Mouse (Mus musculus): ENCODE data around the gene Gm42420. TPM values are rescaled to one million over a fixed set of nuclear protein-coding genes. Genes with fewer than 3 reads are reported as not detected.

Gene Gm42420
- polyA plus RNA-seq (2016; fragmentation: Nextera tagmentation; extraction: Ambion mirVana), result 0.74 TPM in 1 of 2 replicates, not detected in the other

GRCm38 (mm10) chr6:39585517-39585916, at the start of gene Gm42420:
TSS of gene Gm42420 (plus strand) at chr6:39585753.
- Histone ChIP-seq H3K4me1 (no peaks in the 10 kb centered on the region), H3K27ac (no peak within 1 kb of the TSS), H3K36me3 (replicated peaks) (peaks cover 72% of the 10 kb centered on the region), H3K4me3 (no peak within 1 kb of the TSS), H3K27me3 (ENCODE audit: poor library complexity, severe bottlenecking) (no peaks in the 10 kb centered on the region), H3K9me3 (no peaks in the 10 kb centered on the region)
- WGBS, result 89% methylated on average over 6 of the region's 6 CpGs
- no peak for DNase-seq (ENCODE audit: extremely low spot score, low spot score)

GRCm38 (mm10) chr6:39536621-39537020, 48.9 kb upstream of the Gm42420 start:
- H3K27me3 ChIP-seq (ENCODE audit: poor library complexity, severe bottlenecking), result no peaks in the 10 kb centered on the region
- H3K27ac ChIP-seq, result no peak overlapping the region
- no peak overlapping the region for H3K4me3 ChIP-seq
- H3K9me3 ChIP-seq, result peaks cover 4% of the 10 kb centered on the region; the same call in 1 of the 2 replicates
- WGBS, result 71% methylated on average over 1 of the region's 1 CpGs
- H3K36me3 ChIP-seq (replicated peaks), result peaks cover 23% of the 10 kb centered on the region
- no peak for DNase-seq (ENCODE audit: extremely low spot score, low spot score)
- H3K4me1 ChIP-seq, result peaks cover 33% of the 10 kb centered on the region

DNA sequence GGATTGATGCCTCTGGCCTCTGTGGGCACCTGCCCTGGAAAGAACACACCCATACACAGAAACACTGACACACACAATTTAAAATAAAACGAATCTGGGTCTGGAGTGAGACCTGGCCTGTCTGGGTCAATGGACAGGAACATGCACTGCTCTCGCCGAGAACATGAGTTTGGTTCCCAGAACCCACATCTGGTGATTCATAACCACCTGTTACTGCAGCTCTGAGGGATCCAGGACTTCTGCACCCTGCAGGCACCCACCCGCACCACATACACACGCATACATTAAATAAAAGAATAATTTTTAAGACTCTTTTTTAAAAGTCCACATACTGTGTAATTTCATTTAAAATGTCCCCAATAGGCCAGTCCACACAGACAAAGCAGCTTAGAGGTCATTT, 48.3 kb upstream of the Gm42420 start:
- H3K27me3 ChIP-seq (ENCODE audit: poor library complexity, severe bottlenecking), result no peaks in the 10 kb centered on the region
- no peak overlapping the region for H3K4me3 ChIP-seq
- peaks cover 35% of the 10 kb centered on the region for H3K4me1 ChIP-seq
- no peak overlapping the region for H3K27ac ChIP-seq
- 98% methylated on average over 5 of the region's 5 CpGs for WGBS
- peaks cover 23% of the 10 kb centered on the region for H3K36me3 ChIP-seq (replicated peaks)
- DNase-seq (ENCODE audit: extremely low spot score, low spot score), result no peak
- H3K9me3 ChIP-seq, result peaks cover 4% of the 10 kb centered on the region; the same call in 1 of the 2 replicates

DNA sequence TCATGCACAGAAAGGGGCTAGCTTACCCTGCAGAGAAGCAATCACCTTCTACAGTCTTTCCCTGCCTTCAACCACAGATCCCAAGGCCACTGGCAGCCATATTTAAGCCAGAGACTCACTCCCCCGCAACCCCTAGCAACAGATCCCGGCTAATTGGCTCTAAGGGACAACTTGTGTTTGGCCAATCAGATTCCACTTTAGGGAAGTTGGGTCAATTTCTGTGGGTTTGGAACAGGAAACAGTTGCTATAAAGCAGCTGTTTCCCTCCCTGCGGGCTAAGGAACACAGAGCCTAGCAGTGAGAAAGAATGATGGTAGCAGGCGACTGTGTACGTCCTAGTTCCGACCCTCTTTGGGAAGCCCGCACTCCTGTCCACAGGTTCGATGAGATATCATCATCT, 47.3 kb upstream of the Gm42420 start:
- Histone ChIP-seq H3K27me3 (ENCODE audit: poor library complexity, severe bottlenecking) (no peaks in the 10 kb centered on the region), H3K4me3 (no peak overlapping the region), H3K9me3 (peaks cover 4% of the 10 kb centered on the region; the same call in 1 of the 2 replicates), H3K27ac (0 out of 2 replicates have a peak overlapping the region, but pooled peaks have one; percentile 7), H3K4me1 (peaks cover 44% of the 10 kb centered on the region), H3K36me3 (replicated peaks) (peaks cover 16% of the 10 kb centered on the region)
- 86% methylated on average over 8 of the region's 8 CpGs for WGBS
- no peak for DNase-seq (ENCODE audit: extremely low spot score, low spot score)

DNA sequence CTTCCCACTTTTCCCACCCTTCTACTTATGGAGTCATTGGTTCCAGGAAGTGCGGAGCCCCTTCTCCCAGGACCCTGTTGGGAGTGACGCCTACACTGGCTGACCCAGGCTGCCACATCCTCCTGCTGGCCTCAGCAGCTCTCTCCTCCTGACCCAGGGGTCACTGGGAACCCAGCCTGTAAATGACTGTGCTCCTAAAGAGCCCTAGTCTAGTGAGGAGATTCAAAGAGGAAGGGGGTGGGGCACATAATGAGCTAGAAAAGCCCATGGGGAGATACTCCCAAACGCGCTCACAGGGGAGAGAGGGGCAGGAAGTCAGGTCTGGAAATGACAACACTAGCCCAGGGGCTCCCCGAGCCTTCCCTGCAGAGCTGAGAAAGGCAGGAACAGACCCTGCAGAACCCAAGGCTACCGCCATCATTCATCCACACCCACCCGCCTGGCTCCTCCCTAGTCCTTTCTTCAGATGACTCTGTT, 45.8 kb upstream of the Gm42420 start:
- Histone ChIP-seq H3K9me3 (no peaks in the 10 kb centered on the region), H3K36me3 (replicated peaks) (peaks cover 5% of the 10 kb centered on the region), H3K27ac (peak overlapping the region; percentile 76), H3K4me3 (peak overlapping the region; percentile 29), H3K27me3 (ENCODE audit: poor library complexity, severe bottlenecking) (no peaks in the 10 kb centered on the region), H3K4me1 (peaks cover 59% of the 10 kb centered on the region)
- no peak for DNase-seq (ENCODE audit: extremely low spot score, low spot score)
- 12% methylated on average over 7 of the region's 7 CpGs for WGBS

DNA sequence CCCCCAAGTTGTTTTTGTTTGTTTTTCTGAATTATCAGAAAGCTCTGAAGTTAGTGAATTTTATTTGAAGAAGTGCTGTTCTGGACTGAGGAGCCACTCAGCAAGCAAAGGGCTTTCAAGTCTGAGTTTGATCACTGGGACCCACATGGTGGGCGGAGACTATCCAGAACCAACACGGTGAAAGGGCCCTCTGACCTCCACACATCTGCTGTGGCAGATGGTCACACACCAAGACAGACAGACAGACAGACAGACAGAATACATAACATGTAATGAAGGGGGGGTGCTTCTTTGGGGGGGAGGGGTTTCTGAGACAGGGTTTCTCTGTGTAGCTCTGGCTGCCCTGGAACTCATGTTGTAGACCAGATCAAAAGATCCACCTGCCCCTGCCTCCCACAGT, 45.0 kb upstream of the Gm42420 start:
- H3K4me1 ChIP-seq, result peaks cover 68% of the 10 kb centered on the region
- H3K4me3 ChIP-seq, result no peak overlapping the region
- no peaks in the 10 kb centered on the region for H3K9me3 ChIP-seq
- no peaks in the 10 kb centered on the region for H3K27me3 ChIP-seq (ENCODE audit: poor library complexity, severe bottlenecking)
- H3K36me3 ChIP-seq (replicated peaks), result peaks cover 2% of the 10 kb centered on the region; the same call in 1 of the 2 replicates
- WGBS, result 58% methylated on average over 2 of the region's 2 CpGs
- DNase-seq (ENCODE audit: extremely low spot score, low spot score), result no peak
- peak overlapping the region; percentile 76 for H3K27ac ChIP-seq

DNA sequence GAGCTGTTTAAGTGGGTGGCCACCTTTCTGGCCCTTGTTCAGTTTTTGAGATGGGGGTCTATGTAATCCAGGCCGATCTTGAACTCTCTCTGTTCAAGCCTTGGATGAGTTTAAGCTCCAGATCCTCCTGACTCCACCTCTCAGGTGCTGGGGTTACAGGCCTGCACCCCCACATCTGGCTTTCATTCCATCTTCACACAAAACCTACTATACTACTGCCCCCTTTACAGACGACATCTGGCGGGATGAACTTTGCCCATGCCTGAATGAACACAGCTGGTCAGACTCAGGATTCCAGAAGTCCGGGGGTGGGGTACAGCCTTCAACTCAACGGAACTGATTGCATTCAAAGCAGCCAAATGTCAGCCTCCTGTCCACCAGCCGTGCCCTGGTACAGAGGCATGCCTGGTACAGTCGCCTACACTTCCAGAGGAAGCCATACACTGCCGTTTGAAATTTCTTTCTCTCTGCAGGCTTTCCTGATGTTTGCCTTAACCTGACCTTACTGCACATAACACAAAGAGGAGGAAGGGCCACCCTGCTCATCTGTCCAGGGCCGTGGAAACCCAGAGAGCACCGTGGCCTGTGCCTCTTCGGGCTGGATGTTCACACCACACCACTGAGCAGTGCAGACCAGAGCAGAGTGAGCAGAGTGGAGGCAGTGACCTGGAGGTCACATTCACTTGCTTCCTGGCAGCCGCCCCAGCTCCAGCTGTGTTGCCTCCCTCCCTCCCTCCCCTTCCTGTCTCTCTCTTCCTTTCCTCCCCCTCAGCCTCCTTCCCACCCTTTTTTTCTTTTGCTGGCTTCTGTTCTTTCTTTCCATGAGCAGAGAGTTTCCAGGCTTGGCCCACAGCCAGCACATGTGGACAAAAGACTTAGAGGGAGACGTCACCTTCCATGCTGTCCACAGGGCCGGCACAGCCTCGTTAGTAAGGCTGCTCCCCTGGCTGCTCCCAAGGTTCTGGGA, 42.6 kb upstream of the Gm42420 start:
- Histone ChIP-seq H3K9me3 (no peaks in the 10 kb centered on the region), H3K27me3 (ENCODE audit: poor library complexity, severe bottlenecking) (no peaks in the 10 kb centered on the region), H3K27ac (peak overlapping the region; percentile 87), H3K4me1 (peaks cover 78% of the 10 kb centered on the region), H3K36me3 (replicated peaks) (peaks cover 22% of the 10 kb centered on the region), H3K4me3 (peak overlapping the region; percentile 21; the same call in 1 of the 2 replicates)
- peak; percentile 60 for DNase-seq (ENCODE audit: extremely low spot score, low spot score)
- WGBS, result 22% methylated on average over 15 of the region's 15 CpGs

- Histone ChIP-seq H3K36me3 (replicated peaks) (peaks cover 32% of the 10 kb centered on the region), H3K4me1 (peaks cover 71% of the 10 kb centered on the region), H3K27me3 (ENCODE audit: poor library complexity, severe bottlenecking) (no peaks in the 10 kb centered on the region), H3K9me3 (no peaks in the 10 kb centered on the region), H3K4me3 (peak overlapping the region; percentile 21; the same call in 1 of the 2 replicates), H3K27ac (peak overlapping the region; percentile 87)
- no peak for DNase-seq (ENCODE audit: extremely low spot score, low spot score)
- WGBS, result 29% methylated on average over 15 of the region's 15 CpGs
Measured at GRCm38 (mm10) chr6:39543769-39544420, 41.7 kb upstream of the Gm42420 start.

- DNase-seq (ENCODE audit: extremely low spot score, low spot score), result no peak
- Histone ChIP-seq H3K36me3 (replicated peaks) (peaks cover 36% of the 10 kb centered on the region), H3K4me3 (no peak overlapping the region), H3K9me3 (no peaks in the 10 kb centered on the region), H3K4me1 (peaks cover 55% of the 10 kb centered on the region), H3K27ac (peak overlapping the region; percentile 87), H3K27me3 (ENCODE audit: poor library complexity, severe bottlenecking) (no peaks in the 10 kb centered on the region)
- WGBS, result 94% methylated on average over 7 of the region's 7 CpGs
Measured at GRCm38 (mm10) chr6:39545474-39545873, 40.1 kb upstream of the Gm42420 start.

DNA sequence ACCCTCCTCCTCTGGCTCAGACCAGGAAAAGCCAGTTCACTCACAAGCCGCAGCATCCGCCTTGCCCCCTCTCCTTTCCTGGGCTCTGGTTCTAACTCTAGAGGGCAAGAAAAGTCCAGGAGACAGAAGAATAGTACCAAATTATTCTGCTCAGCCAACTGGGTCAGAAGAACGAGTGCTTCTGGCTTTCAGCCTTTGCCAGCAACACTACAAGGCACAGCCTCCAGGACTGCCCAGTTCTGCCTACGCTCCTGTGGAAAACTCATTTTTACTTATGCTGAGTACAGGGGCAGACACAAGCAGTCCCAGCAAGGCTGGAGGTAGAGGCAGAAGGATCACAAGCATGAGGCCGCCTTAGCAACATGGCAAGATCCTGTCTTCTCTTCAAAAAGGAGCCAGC, 37.5 kb upstream of the Gm42420 start:
- 85% methylated on average over 5 of the region's 5 CpGs for WGBS
- Histone ChIP-seq H3K27me3 (ENCODE audit: poor library complexity, severe bottlenecking) (no peaks in the 10 kb centered on the region), H3K4me3 (no peak overlapping the region), H3K36me3 (replicated peaks) (peaks cover 57% of the 10 kb centered on the region), H3K27ac (no peak overlapping the region), H3K4me1 (peaks cover 46% of the 10 kb centered on the region), H3K9me3 (no peaks in the 10 kb centered on the region)
- no peak for DNase-seq (ENCODE audit: extremely low spot score, low spot score)

GRCm38 (mm10) chr6:39551981-39552636, 33.4 kb upstream of the Gm42420 start:
- Histone ChIP-seq H3K27ac (peak overlapping the region; percentile 15; the same call in 1 of the 2 replicates), H3K27me3 (ENCODE audit: poor library complexity, severe bottlenecking) (no peaks in the 10 kb centered on the region), H3K36me3 (replicated peaks) (peaks cover 62% of the 10 kb centered on the region), H3K9me3 (no peaks in the 10 kb centered on the region), H3K4me1 (peaks cover 42% of the 10 kb centered on the region), H3K4me3 (no peak overlapping the region)
- no peak for DNase-seq (ENCODE audit: extremely low spot score, low spot score)
- WGBS, result 74% methylated on average over 8 of the region's 8 CpGs

GRCm38 (mm10) chr6:39554888-39555647, 30.5 kb upstream of the Gm42420 start:
- Histone ChIP-seq H3K27ac (peak overlapping the region; percentile 100; the same call in 1 of the 2 replicates), H3K9me3 (no peaks in the 10 kb centered on the region), H3K27me3 (ENCODE audit: poor library complexity, severe bottlenecking) (no peaks in the 10 kb centered on the region), H3K4me1 (peaks cover 60% of the 10 kb centered on the region), H3K4me3 (peak overlapping the region; percentile 94), H3K36me3 (replicated peaks) (peaks cover 40% of the 10 kb centered on the region)
- 83% methylated on average over 12 of the region's 12 CpGs for whole genome bisulfite sequencing
- DNase-seq (ENCODE audit: extremely low spot score, low spot score), result no peak
